Mouse (Mus musculus) limb, embryonic 14.5 days (tissue): Measurements from ENCODE around the gene Actr1a. TPM values are rescaled to one million over a fixed set of nuclear protein-coding genes. Genes with fewer than 3 reads are reported as not detected.

Experiments
- ATAC-seq: fragments of 200-750 bp; cut with Nextera tagmentation; 2 replicates; pipeline ENCODE4 v1.8.0; 2017; ENCODE audit warnings: low read depth, moderate number of reproducible peaks, moderate TSS enrichment; ENCODE audit not compliant: low FRiP score
- DNase-seq: peaks from one replicate; pipeline ENCODE4 v3.0.0-alpha.2; 2015; ENCODE audit warnings: low spot score
- H3K27ac ChIP-seq: fragments of 300-500 bp; sonication (generic); replicated peaks from 2 replicates; pipeline ENCODE4 v1.5.1; 2014; ENCODE audit warnings: low read depth, mild to moderate bottlenecking, low read length, moderate library complexity, mixed read lengths
- H3K27me3 ChIP-seq: fragments of 300-500 bp; sonication (generic); 2 replicates; pipeline ENCODE4 v1.6.1; 2014; ENCODE audit warnings: low read length, mixed read lengths; ENCODE audit not compliant: control insufficient read depth, insufficient read depth
- H3K36me3 ChIP-seq: fragments of 300-500 bp; sonication (generic); 2 replicates; pipeline ENCODE4 v1.6.1; 2014; ENCODE audit warnings: mild to moderate bottlenecking, low read length, moderate library complexity, mixed read lengths; ENCODE audit not compliant: control insufficient read depth, insufficient read depth
- H3K4me1 ChIP-seq: fragments of 300-500 bp; sonication (generic); 2 replicates; pipeline ENCODE4 v1.6.1; 2014; ENCODE audit warnings: antibody characterized with exemption, low read length, mixed read lengths; ENCODE audit not compliant: control insufficient read depth, insufficient read depth
- H3K4me2 ChIP-seq: fragments of 300-500 bp; sonication (generic); replicated peaks from 2 replicates; pipeline ENCODE4 v1.6.1; 2014; ENCODE audit warnings: low read depth, mild to moderate bottlenecking, low read length, moderate library complexity; ENCODE audit not compliant: severe bottlenecking
- H3K4me3 ChIP-seq: fragments of 300-500 bp; sonication (generic); replicated peaks from 2 replicates; pipeline ENCODE4 v1.5.1; 2014; ENCODE audit warnings: low read length
- H3K9ac ChIP-seq: fragments of 300-500 bp; sonication (generic); 2 replicates; pipeline ENCODE4 v1.6.1; 2014; ENCODE audit warnings: mild to moderate bottlenecking, low read depth, low read length, moderate library complexity; ENCODE audit not compliant: severe bottlenecking
- H3K9me3 ChIP-seq: fragments of 300-500 bp; sonication (generic); 2 replicates; pipeline ENCODE4 v1.6.1; 2016; ENCODE audit warnings: low read length; ENCODE audit not compliant: control insufficient read depth
- POLR2A ChIP-seq: fragments of 200-500 bp; IDR thresholded peaks from 2 replicates; pipeline ENCODE4 v1.8.0; 2012; ENCODE audit warnings: inconsistent platforms, mild to moderate bottlenecking, moderate library complexity, borderline replicate concordance; ENCODE audit not compliant: insufficient read depth, insufficient read length; ENCODE audit errors: extremely low read depth
- WGBS: fragments of 180-500 bp; shearing (Covaris S2); extraction: QIAGEN DNeasy Blood & Tissue Kit; methylation state at CpG from one replicate; pipeline ENCODE4 v1.1.7; 2014; 5-methylcytosine and 5-hydroxymethylcytosine counted together
- polyA plus RNA-seq, 2 experiments: library from polyadenylated mRNA; depleted of rRNA in 1 of 2; stranded (reverse) in 1 of 2; unstranded in 1 of 2; fragments of >200 nt; fragmentation: Nextera tagmentation in 1 of 2; extraction: Ambion mirVana in 1 of 2; gene quantifications; 2 replicates each; pipeline versions ENCODE4 v1.2.1 to v1.2.3; 2012 to 2014

Gene Actr1a
- 96.2 and 104 TPM in 2 replicates for polyA plus RNA-seq (2012; rRNA removed)
- 152 and 155 TPM in 2 replicates for polyA plus RNA-seq (2014; fragmentation: Nextera tagmentation; extraction: Ambion mirVana)

GRCm38 (mm10) chr19:46395109-46396009, at the start of gene Actr1a:
Actr1a (minus strand) TSS chr19:46395748.
- Histone ChIP-seq H3K9me3 (no peaks in the 10 kb centered on the region), H3K27ac (peak within 1 kb of the TSS; percentile 49), H3K4me2 (peak within 1 kb of the TSS; percentile 89), H3K9ac (peak within 1 kb of the TSS; percentile 73), H3K4me3 (peak within 1 kb of the TSS; percentile 68), H3K4me1 (peaks cover 38% of the 10 kb centered on the region), H3K27me3 (no peaks in the 10 kb centered on the region), H3K36me3 (0 out of 2 replicates have a peak, but pooled peaks cover 7% of the 10 kb centered on the region)
- peak; percentile 77; the same call in 1 of the 2 replicates for TF ChIP-seq POLR2A
- DNase-seq = peak; percentile 100
- peak; percentile 91 for ATAC-seq
- WGBS = 1% methylated on average over 51 of the region's 51 CpGs

GRCm38 (mm10) chr19:46444209-46444608, 48.7 kb upstream of the Actr1a start:
- Histone ChIP-seq H3K36me3 (no peaks in the 10 kb centered on the region), H3K9me3 (no peaks in the 10 kb centered on the region), H3K4me1 (peaks cover 23% of the 10 kb centered on the region), H3K9ac (no peak overlapping the region), H3K4me2 (no peak overlapping the region), H3K27me3 (no peaks in the 10 kb centered on the region), H3K27ac (peak overlapping the region; percentile 65; the same call in 1 of the 2 replicates), H3K4me3 (no peak overlapping the region)
- peak; percentile 91 for DNase-seq
- TF ChIP-seq POLR2A = no peak
- peak; percentile 76 for ATAC-seq
- WGBS = 6% methylated on average over 6 of the region's 6 CpGs

- ATAC-seq = no peak
- Histone ChIP-seq H3K27ac (peak overlapping the region; percentile 65), H3K4me1 (peaks cover 20% of the 10 kb centered on the region), H3K4me3 (no peak overlapping the region), H3K4me2 (no peak overlapping the region), H3K9ac (no peak overlapping the region), H3K27me3 (no peaks in the 10 kb centered on the region), H3K9me3 (no peaks in the 10 kb centered on the region), H3K36me3 (no peaks in the 10 kb centered on the region; the same call in 1 of the 2 replicates)
- 27% methylated on average over 6 of the region's 6 CpGs for WGBS
- DNase-seq = no peak
- TF ChIP-seq POLR2A = no peak
Observed at GRCm38 (mm10) chr19:46443509-46443908, 48.0 kb upstream of the Actr1a start.

GRCm38 (mm10) chr19:46435492-46435891, 39.9 kb upstream of the Actr1a start:
- no peaks in the 10 kb centered on the region for H3K9me3 ChIP-seq
- H3K27me3 ChIP-seq = no peaks in the 10 kb centered on the region
- H3K36me3 ChIP-seq = no peaks in the 10 kb centered on the region; the same call in none of the 2 replicates
- ATAC-seq (no peak), DNase-seq (no peak)
- TF ChIP-seq POLR2A = no peak
- no peak overlapping the region for H3K9ac ChIP-seq
- 13% methylated on average over 7 of the region's 7 CpGs for WGBS
- H3K27ac ChIP-seq = no peak overlapping the region
- no peaks in the 10 kb centered on the region for H3K4me1 ChIP-seq
- no peak overlapping the region for H3K4me2 ChIP-seq
- H3K4me3 ChIP-seq = no peak overlapping the region

DNA sequence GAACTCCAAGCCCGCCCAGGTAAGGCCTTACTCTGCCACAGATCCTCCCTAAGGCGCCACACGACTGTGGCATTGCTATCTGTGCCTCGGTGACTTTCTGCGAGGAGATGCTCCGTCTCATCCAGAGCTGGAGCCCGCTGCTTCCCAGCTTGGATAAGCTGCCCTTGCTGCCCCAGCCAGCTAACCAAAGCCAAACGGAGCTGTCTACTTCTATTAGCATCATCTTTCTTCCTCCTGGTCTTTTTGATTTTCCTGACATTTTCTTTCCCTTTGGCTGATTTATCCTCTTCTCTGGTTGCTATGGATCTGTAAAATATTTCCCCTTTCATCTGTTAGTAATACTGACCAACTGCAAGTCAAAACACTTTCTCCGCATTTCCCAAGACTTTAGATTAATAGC, 39.0 kb upstream of the Actr1a start:
- 85% methylated on average over 9 of the region's 9 CpGs for WGBS
- no peak for DNase-seq
- Histone ChIP-seq H3K36me3 (no peaks in the 10 kb centered on the region; the same call in none of the 2 replicates), H3K4me2 (no peak overlapping the region), H3K27ac (no peak overlapping the region), H3K27me3 (no peaks in the 10 kb centered on the region), H3K4me1 (no peaks in the 10 kb centered on the region), H3K9ac (no peak overlapping the region), H3K9me3 (no peaks in the 10 kb centered on the region), H3K4me3 (no peak overlapping the region)
- ATAC-seq = no peak
- no peak for TF ChIP-seq POLR2A
